Mouse (Mus musculus) heart, adult 8-10 months (tissue): ENCODE results near the gene Atp6v0a1. TPM values are rescaled to one million over a fixed set of nuclear protein-coding genes. Genes with fewer than 3 reads are reported as not detected.
A peak's percentile ranks its signal among the peaks of the same experiment; 100 is the strongest.

Experiments
- DNase-seq: peaks from one replicate; pipeline ENCODE4 v3.0.0; 2022; ENCODE audit warnings: low spot score
- microRNA-seq: library from miRNA; unstranded; fragments of <30 nt; microRNA quantifications from one replicate; pipeline ENCODE4 v1.2.0, GENCODE M21; 2022
- total RNA-seq, 4 experiments: library from RNA; stranded (reverse); gene quantifications; 2 replicates each; pipeline ENCODE4 v1.2.4; 2022

The Atp6v0a1 gene
- total RNA-seq, 4 experiments from 2014 or later = 85.0 to 100 (median 88.9) TPM

DNA sequence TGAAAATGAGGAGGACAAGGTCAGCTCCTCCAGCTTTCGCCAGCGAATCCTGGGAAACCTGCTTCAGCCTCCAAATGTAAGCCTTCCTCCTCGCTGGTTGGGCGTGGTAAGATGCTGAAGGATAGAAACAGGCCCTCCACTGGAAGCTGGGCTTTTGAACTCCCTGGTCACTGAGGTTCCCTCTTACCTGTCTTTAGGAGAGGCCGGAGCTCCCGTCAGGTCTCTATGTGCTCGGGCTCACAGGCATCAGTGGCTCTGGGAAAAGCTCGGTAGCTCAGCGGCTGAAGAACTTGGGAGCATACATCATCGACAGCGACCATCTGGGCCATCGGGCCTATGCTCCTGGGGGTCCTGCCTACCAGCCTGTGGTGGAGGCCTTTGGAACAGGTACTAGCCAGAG is 75.6 kb downstream of the Atp6v0a1 start:
- DNase-seq = no peak

DNA sequence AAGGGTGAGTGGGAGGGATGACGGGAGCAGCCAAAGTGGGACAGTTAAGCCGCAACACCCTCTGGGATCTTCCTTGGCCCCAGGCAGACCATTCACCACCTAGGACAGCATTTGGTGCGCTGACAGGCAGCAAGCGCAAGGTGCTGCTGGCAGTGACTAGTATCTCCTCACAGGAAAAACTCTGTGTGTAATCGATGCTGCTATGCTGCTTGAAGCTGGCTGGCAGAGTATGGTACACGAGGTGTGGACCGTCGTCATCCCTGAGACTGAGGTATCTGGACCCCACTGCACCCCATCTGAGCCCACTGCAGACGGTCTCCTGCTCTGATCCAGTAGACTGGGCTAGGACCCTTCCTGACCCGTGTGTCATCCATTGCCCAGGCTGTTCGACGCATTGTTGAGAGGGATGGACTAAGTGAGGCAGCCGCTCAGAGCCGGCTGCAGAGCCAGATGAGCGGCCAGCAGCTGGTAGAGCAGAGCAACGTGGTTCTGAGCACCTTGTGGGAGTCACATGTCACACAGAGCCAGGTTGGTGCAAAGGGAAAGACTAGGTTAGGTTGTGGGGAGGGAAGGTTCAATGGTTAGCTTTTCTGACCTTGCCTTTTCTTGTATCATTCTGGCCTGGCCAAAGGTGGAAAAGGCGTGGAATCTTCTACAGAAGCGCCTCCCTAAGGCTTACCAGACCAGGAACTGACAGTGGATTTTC is 76.5 kb downstream of the Atp6v0a1 start:
- no peak for DNase-seq

DNA sequence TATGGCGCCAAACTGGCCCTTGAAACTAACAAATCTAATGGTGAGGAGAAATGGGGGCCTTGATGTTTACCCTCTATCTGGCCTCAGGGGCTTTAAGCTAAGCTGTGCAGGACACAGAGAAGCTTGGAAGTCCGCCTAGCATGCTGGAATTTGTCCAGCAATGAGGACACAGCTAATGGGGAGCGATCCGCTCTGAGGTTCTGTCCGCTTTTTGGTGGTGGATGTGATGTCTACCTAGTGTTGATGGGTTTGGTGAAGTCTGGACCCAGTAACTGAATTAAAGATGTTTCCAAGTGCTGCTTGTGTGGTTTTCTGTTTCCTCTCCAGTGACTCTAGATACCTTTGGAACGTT is 77.0 kb downstream of the Atp6v0a1 start:
- no peak for DNase-seq

DNA sequence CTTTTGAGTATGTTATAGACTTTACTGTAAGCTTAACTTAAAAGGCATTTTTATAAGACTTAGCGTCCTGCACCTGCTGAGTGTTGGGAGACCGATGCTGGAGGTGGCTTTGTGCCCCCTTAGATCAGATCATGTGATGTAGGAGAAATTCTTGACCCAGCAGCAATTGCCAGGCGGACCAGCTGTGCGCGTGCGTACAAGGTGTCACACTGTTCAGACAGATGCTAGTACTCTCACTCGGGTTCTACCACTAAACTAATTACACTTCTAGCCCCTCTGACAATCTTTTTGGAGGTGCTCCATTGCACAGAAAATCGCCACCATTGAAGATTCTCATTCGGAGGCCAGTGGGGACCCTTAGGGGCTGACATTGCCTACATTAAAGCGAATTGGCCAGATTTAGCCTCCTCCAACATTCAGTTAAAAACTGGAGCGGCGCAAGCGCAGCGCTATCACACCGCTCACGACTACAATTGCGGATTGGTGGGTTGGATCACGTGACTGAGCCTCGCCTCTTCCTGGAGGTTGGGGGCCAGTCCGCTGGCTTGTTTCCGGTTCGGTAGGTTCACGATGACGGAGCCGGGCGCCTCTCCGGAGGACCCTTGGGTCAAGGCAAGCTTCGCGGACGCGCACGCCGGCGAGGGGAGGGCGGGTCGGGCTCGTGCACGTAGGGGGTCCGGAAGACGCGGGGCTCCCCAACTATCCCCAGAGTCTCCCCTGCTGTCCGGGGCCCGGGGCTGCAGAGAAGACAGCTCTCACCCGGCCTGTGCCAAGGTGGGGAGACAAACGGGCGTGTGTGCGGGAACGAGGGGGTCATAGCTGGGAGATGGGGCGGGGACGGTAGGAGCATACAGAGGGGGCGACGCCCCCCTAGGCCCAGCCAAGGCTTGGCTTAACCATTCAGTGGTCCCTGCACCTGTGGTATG is 77.8 kb downstream of the Atp6v0a1 start, which contains the start of gene Mlx:
Gene Mlx, plus strand, starts transcription at position 522 of the 926 bp plus-strand sequence.
- peak; percentile 93 for DNase-seq

DNA sequence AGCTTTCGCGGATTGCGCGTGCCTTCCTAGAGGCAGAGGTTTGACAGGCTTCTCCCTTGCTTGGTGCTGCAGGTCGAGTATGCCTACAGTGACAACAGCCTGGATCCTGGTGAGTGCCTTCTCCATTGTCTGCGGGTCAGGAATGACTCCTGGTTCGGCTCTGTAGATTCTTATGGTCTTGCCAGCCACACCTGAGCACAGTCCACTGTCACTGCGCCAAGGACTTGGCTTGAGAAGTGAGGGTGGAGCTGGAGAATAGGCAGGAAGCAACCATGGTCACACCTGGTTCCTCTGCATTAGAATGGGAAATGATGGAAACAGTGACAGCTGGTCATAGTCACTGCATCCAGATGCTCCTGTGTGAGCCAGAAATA is 78.4 kb downstream of the Atp6v0a1 start:
- DNase-seq = no peak

DNA sequence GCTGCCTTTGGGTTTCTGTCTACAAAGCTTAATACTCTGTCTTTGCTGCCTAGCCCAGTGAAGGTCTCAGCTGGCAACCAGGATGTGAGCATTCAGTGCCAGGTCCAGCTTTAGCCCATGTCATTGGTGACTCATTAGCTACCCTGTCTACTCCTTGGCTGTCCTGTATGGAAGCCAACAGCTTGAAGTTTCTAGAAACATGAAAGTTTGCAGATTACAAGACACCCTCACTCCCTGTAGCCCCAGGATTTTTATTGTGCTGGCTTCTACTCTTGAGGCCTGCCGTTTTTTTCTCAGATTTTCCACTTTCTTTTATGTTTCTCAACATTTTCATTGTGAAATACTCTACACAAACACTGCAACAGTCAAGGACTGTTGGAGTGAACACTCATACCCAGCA is 80.7 kb downstream of the Atp6v0a1 start:
- no peak for DNase-seq

DNA sequence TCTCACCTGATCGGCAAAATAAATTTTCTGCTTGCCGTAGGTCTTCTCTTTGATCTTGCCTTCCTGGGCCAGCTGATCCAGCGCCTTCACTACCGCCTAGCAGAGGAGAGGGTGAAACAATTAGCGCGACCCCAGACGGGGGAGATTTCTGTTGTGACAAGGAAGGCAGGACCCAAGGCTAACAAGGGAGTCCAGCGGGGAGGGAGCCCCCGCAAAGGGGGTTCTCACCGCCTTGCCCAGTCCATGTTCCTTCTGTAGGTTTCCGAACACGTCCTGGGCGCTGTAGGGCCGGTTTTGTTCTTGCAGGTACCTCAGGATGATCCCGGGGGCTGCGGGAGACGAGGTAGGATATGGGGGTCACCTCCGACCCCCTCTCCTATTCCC is 85.7 kb downstream of the Atp6v0a1 start:
- DNase-seq = no peak

DNA sequence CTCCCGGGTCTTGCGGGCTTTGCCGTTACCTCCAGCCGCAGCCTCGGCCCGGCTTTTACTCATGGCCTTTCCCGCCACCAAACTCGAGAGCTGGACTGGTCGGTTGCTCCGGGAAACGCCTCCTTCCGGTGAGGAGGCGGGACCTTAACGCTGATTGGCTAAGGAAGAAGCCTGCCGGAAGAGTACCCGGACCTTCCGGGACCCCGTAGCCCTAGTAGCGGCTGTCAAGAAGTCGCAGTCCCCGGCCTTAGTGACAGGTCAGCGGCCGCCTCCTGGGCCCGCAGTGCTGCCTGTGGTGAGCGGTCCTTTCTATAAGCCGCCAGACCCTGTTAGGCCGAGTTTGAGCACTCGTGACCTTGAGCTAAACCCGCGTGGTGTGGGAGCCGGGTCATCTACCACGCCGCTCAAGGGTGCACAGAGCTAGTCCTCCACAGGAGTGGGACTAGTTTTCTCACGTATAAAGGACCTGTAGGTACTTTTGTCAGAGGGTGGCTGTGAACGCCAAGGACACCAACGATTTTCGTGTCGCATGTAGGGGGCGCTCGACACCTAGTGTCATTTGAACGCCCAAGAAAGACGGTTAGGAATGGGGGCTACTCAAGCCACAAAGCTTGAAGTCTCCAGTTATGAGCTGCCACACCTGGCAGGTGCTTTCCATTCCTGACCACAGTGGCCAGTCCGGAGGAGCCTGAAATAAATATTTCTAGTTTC is 86.2 kb downstream of the Atp6v0a1 start, which contains the start of gene Psmc3ip:
Gene Psmc3ip, minus strand, starts transcription at position 123 of the 711 bp plus-strand sequence.
- DNase-seq = peak; percentile 97

DNA sequence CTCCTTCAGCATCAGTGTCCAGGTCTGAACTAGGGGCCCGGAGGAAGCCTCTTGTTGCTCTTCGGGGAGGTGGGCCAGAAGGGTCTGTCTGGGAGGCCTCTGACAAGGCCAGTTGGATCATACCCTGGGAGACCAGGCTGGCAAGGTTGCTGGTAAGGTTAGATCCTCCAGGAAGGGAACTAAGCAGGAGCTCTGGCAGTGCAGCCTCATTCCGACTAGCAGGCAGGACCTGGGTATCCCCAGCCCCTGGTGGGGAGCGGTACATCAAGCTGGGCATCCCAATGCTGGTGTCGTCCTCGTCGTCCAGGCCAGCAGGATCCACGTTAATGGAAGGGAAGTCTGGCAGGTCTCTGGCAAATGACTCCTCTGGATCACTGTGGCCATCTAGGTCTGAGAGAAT is 89.0 kb downstream of the Atp6v0a1 start:
- no peak for DNase-seq

DNA sequence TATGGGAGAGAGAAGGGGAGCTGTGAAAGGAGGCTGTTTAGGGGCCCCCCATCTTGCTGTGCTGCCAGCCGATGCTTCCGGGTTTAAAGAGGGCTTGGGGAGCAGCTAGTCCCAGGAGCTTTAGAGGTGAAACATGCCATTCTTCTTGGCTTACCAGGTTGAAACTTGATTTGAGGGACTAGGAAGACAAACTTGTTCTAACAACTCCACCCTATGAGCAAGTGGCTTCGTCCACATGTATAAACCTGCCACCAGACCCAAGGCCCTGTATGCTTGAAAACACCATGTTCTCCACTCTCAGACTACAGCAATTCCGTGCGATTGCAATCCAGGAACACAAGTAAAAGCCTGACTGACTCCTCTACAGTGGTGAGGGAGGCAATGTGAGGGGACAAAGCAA is 93.8 kb downstream of the Atp6v0a1 start:
- DNase-seq = no peak

DNA sequence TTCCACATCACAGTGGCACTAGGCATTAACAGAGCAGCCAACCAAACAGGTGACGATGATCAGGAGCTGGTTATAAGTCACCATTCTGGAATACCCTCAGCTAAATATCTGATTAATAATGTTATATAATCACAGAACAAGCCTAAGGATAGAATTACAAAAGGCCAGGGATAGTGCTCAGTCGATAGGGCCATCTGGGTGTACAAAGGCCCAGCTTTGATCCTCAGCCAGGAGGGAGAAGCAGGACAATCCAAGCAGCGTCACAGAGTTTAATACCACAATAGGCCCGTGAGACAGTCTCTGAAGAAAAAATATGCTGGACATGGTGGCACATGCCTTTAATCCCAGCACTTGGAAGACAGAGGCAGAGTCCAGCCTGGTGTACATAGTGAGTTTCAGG is 100.1 kb downstream of the Atp6v0a1 start:
- DNase-seq = no peak

DNA sequence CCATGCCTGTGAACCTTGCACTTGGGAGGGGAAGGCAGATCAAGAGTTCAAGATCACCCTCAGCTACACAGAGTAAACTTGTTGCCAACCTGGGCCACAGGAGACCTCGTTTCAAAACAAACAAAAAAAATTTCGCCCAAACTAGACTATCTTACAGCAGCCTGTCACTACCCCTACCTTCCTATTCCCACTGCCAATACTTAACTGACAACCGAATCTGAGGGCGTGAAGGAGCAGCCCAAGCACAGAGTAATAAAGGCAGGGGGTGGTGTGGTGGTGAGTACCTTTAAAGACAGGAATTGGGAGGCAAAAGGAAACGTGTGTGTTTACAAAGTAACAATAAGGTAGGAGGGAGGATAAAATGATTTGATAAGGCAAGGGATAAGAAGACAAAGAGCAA is 101.5 kb downstream of the Atp6v0a1 start:
- no peak for DNase-seq

DNA sequence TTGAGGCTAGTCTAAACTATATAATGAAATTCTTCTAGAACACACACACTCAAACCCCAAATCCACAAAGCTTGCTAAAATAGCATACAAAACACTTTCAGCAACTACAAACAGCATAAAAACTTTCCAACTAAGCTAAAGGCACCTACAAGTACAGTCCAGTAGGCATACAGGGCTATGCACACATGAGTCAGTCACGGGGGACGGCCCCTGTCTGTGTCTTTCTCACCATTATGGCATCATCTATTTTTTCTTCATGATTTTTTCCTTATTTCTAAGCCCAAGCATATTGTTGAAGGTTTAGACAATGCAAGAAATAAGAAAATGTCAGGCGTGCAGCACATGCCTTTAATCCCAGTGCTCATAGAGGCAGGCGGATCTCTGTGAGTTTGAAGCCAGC is 101.9 kb downstream of the Atp6v0a1 start:
- no peak for DNase-seq

DNA sequence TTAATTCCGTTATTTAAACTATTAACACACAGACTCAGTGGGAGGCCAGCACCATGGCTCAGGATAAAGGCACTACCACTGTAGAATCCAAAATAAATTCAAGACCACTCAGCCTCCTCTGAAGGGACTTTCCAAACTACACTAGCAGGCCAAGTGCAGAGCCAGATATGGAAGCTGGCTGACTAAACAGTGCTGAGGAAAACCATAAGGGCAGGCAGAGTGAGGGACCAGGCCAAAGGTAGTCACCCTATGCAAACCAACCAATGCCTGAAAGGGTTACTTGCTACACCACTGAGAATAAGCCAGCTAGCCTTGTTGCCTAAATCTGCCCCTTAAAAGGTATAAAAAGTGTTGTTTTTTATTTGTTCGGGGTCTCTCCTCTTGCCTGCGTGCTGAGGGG is 102.9 kb downstream of the Atp6v0a1 start:
- no peak for DNase-seq

Small RNAs within 50 kb of the gene (microRNA-seq; reads per million reads assigned to microRNA genes)
- not detected for gene Mir6928

Other genes with a start within 250 kb of the Atp6v0a1 start
- not detected for gene Kcnh4, start 249.5 kb upstream of the Atp6v0a1 start, total RNA-seq
- gene Hcrt, start 246.5 kb upstream of the Atp6v0a1 start, total RNA-seq = not detected
- 10 to 100 TPM in 2 of 4 experiments, 1 to 10 TPM in 2; 9.1 to 14.1 (median 10.0) TPM for gene Ghdc, start 238.5 kb upstream of the Atp6v0a1 start, total RNA-seq
- 10 to 100 TPM; 57.2 to 64.8 (median 62.7) TPM for gene Stat5b, start 158.7 kb upstream of the Atp6v0a1 start, total RNA-seq
- 10 to 100 TPM; 16.5 to 26.5 (median 21.6) TPM for gene Stat5a, start 150.1 kb upstream of the Atp6v0a1 start, total RNA-seq
- 100 to 1,000 TPM in 1 of 4 experiments, 10 to 100 TPM in 3; 76.6 to 108 (median 91.0) TPM for gene Stat3, start 69.9 kb upstream of the Atp6v0a1 start, total RNA-seq
- 100 to 1,000 TPM; 190 to 247 (median 212) TPM for gene Cavin1, start 38.6 kb upstream of the Atp6v0a1 start, total RNA-seq
- gene Naglu, start 60.6 kb downstream of the Atp6v0a1 start, total RNA-seq = 10 to 100 TPM in 1 of 4 experiments, 1 to 10 TPM in 3; 7.3 to 10.1 (median 7.8) TPM
- 1 to 10 TPM in 1 of 4 experiments, under 1 TPM in 3; 0.22 to 1.5 (median 0.52) TPM for gene Hsd17b1, start 69.0 kb downstream of the Atp6v0a1 start, total RNA-seq
- 10 to 100 TPM; 14.5 to 21.0 (median 17.6) TPM for gene Coasy, start 73.1 kb downstream of the Atp6v0a1 start, total RNA-seq
- 10 to 100 TPM; 15.5 to 24.4 (median 20.0) TPM for gene Mlx, start 77.8 kb downstream of the Atp6v0a1 start, total RNA-seq
- gene Psmc3ip, start 86.0 kb downstream of the Atp6v0a1 start, total RNA-seq = 1 to 10 TPM; 2.3 to 3.1 (median 2.8) TPM
- 10 to 100 TPM; 26.5 to 31.2 (median 29.0) TPM for gene Retreg3, start 110.4 kb downstream of the Atp6v0a1 start, total RNA-seq
- 10 to 100 TPM; 23.2 to 27.3 (median 25.4) TPM for gene Tubg1, start 110.5 kb downstream of the Atp6v0a1 start, total RNA-seq
- gene Tubg2, start 146.5 kb downstream of the Atp6v0a1 start, total RNA-seq = 1 to 10 TPM; 2.7 to 4.9 (median 3.0) TPM
- 1 to 10 TPM; 1.1 to 2.9 (median 1.5) TPM for gene Cntnap1, start 161.1 kb downstream of the Atp6v0a1 start, total RNA-seq
- 10 to 100 TPM; 23.4 to 29.9 (median 28.1) TPM for gene Plekhh3, start 161.9 kb downstream of the Atp6v0a1 start, total RNA-seq
- gene Ccr10, start 166.0 kb downstream of the Atp6v0a1 start, total RNA-seq = under 1 TPM in 2 of 4 experiments, not detected in 2; 0.14 to 0.19 TPM
- 10 to 100 TPM; 28.6 to 37.3 (median 31.7) TPM for gene Ezh1, start 217.0 kb downstream of the Atp6v0a1 start, total RNA-seq
- 10 to 100 TPM; 60.8 to 93.6 (median 83.9) TPM for gene Ramp2, start 236.6 kb downstream of the Atp6v0a1 start, total RNA-seq
- gene Vps25, start 244.3 kb downstream of the Atp6v0a1 start, total RNA-seq = 100 to 1,000 TPM in 3 of 4 experiments, 10 to 100 TPM in 1; 88.4 to 109 (median 104) TPM